Mouse (Mus musculus): ENCODE results near the gene Parp11.

GRCm38 (mm10) chr6:127448869-127449268 is 2.2 kb downstream of the Parp11 start:
- TF ChIP-seq CTCF (conservative IDR thresholded peaks at IDR 0.05; ENCODE audit: insufficient read depth, insufficient read length, low read depth, low read length), result no peak
- TF ChIP-seq POLR2A (IDR thresholded peaks at IDR 0.05; ENCODE audit: low read depth, low read length), result no peak

Measured in kidney, adult 2 months (tissue).